Comparison of ENCODE assay signal across 20 mouse cellular contexts in genomic region chr12:5104422-5105052, GRCm38 (mm10).
"Had no signal": no experiment of that assay in that cellular context is flagged by ENCODE, and none has a peak within 500 bp of the region (broad histone marks: within the 10 kb centered on the region; RNA-seq: fewer than 3 reads in every experiment).

No protein-coding gene starts in this region.

- H3K9ac ChIP-seq: limb, embryonic 12.5 days; limb, embryonic 15.5 days; liver, embryonic 14.5 days; liver, postnatal 0 days; lung, embryonic 14.5 days; midbrain, embryonic 12.5 days; midbrain, embryonic 15.5 days; neural tube, embryonic 13.5 days; stomach, embryonic 15.5 days had no signal

- H3K4me2 ChIP-seq: limb, embryonic 12.5 days; limb, embryonic 15.5 days; liver, embryonic 11.5 days; lung, embryonic 14.5 days; midbrain, embryonic 12.5 days; midbrain, embryonic 15.5 days; neural tube, embryonic 13.5 days; stomach, embryonic 15.5 days had no signal

- H3K27ac ChIP-seq: kidney, postnatal 0 days; layer of hippocampus, adult 2 months; limb, embryonic 12.5 days; limb, embryonic 15.5 days; liver, embryonic 14.5 days; macrophage; midbrain, embryonic 12.5 days; midbrain, embryonic 15.5 days; neural tube, embryonic 13.5 days; stomach, embryonic 15.5 days had no signal

- H3K4me1 ChIP-seq: limb, embryonic 12.5 days had no signal

- H3K4me3 ChIP-seq: layer of hippocampus, adult 2 months; limb, embryonic 12.5 days; limb, embryonic 15.5 days; midbrain, embryonic 12.5 days; midbrain, embryonic 15.5 days; neural tube, embryonic 13.5 days; stomach, embryonic 15.5 days had no signal

- H3K27me3 ChIP-seq: limb, embryonic 12.5 days; limb, embryonic 15.5 days; midbrain, embryonic 12.5 days; midbrain, embryonic 15.5 days; neural tube, embryonic 13.5 days; stomach, embryonic 15.5 days had no signal

- H3K36me3 ChIP-seq: midbrain, embryonic 12.5 days; midbrain, embryonic 15.5 days; stomach, embryonic 15.5 days had no signal

- H3K9me3 ChIP-seq: limb, embryonic 12.5 days; limb, embryonic 15.5 days; midbrain, embryonic 12.5 days; midbrain, embryonic 15.5 days; neural tube, embryonic 13.5 days; stomach, embryonic 15.5 days had no signal

- DNase-seq: kidney, postnatal 25 days; layer of hippocampus, adult 9-11 months; liver, postnatal 0 days; lung, embryonic 14.5 days; retina, postnatal 1 day; right cerebral cortex, postnatal 25 days; spleen, adult 18-20 months; thymus, postnatal 25 days had no signal

- ATAC-seq: liver, postnatal 0 days; lung, postnatal 0 days; midbrain, embryonic 15.5 days had no signal
